Mouse (Mus musculus) splenic B cell, adult 2 months (primary cell): ENCODE results near the gene Zfp90.

ENCODE experiments used
- DNase-seq: peaks from one replicate; pipeline ENCODE4 v3.0.0-alpha.2; 2011; ENCODE audit warnings: low read depth, low spot score
- H3K27me3 ChIP-seq: 2 replicates; pipeline ENCODE4 v1.6.1; 2012; ENCODE audit warnings: mild to moderate bottlenecking, low read length, moderate library complexity, mixed read lengths; ENCODE audit not compliant: control insufficient read depth, poor library complexity, insufficient read depth, severe bottlenecking
- H3K36me3 ChIP-seq: 2 replicates; pipeline ENCODE4 v1.6.1; 2012; ENCODE audit warnings: mild to moderate bottlenecking, low read length, moderate library complexity, mixed read lengths; ENCODE audit not compliant: control insufficient read depth, poor library complexity, insufficient read depth, severe bottlenecking

The Zfp90 gene

DNA sequence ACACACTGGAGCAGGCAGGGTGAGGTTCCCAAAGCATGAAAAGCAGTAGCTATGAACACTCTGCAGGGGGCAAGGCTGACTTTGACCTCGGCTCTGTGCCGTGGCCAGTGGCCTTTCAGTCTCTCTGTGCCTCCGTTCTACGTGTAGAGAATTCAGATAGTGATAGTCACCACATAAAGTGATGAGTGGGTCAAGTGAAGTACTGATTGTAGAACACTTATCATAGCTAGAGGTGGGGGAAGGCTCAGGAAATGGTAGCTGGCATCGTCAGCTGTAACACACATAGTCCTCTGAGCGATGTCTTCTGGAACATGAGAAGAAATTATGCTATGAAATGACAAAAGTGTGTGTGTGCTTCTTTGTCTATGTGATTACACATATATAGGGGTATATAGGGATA lies 48.7 kb downstream of the Zfp90 start:
- H3K27me3 ChIP-seq: no peaks in the 10 kb centered on the region
- no peak for DNase-seq
- H3K36me3 ChIP-seq: no peaks in the 10 kb centered on the region

DNA sequence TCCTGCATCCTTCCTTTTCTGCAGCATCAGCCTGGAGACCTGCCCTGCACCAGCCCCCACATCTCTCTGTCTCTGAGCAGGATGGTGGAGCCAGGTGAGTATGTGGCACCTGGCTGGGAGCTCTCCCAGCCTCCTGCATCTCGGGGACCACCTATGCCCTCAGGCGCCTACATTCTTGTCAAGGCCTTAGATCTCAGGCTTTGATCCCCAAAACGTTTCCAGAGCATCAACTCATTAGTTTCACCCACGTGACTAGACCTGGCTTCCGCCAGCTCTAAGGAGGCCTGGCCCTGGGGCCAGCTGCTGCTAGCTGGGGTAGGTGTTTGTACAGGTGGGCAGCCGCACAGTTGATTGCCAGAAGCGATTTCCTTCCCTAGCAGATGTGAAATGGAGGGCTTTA lies 54.4 kb downstream of the Zfp90 start:
- H3K27me3 ChIP-seq: no peaks in the 10 kb centered on the region
- no peaks in the 10 kb centered on the region for H3K36me3 ChIP-seq
- no peak for DNase-seq

DNA sequence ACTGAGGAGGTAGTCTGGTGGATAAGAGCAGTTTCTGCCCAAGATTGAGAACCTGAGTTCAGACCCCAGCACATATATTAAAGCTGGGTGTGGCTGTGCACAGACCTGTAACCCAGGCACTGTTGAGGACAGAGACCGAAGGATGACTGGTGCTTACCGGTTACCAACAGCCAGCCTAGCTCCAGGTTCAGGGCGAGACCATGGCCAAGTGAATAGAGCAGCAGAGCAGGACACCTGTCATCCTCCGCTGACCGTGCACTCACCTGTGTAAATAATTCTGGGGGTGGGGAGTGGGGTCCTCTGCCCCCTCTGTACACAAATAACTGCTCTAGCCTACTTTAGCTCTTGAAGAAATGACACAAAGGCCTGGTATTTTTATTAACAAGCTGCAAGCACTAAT lies 58.9 kb downstream of the Zfp90 start:
- no peak for DNase-seq
- Histone ChIP-seq H3K36me3 (no peaks in the 10 kb centered on the region), H3K27me3 (no peaks in the 10 kb centered on the region)
